Mouse (Mus musculus): ENCODE measurements around the gene Tbc1d21.

Tbc1d21 gene

GRCm38 (mm10) chr9:58336650-58337281 is 33.5 kb downstream of the Tbc1d21 start:
- no peak for DNase-seq

- DNase-seq = no peak
Measured at GRCm38 (mm10) chr9:58331276-58331675, 39.0 kb downstream of the Tbc1d21 start.

DNA sequence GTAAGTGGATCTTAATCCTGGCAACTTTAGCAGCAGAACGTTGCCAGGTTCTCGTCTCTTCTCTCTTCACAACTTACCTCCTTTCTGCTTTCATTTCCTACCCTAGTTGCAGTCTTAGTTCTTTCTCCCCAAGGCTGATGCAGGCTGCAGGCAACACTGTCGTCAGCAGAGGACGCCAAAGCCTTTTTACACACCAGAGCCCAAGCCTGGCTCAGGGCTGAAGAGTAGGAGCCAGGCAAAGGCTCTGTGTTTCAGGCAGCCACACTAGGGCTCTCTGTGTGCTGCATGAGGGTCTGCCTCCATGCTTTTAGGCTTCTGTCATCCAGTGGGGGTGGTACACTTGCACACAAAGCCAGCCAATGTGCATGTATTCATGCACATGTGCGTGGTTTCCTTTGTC is 40.0 kb downstream of the Tbc1d21 start:
- DNase-seq = peak; percentile 70

DNA sequence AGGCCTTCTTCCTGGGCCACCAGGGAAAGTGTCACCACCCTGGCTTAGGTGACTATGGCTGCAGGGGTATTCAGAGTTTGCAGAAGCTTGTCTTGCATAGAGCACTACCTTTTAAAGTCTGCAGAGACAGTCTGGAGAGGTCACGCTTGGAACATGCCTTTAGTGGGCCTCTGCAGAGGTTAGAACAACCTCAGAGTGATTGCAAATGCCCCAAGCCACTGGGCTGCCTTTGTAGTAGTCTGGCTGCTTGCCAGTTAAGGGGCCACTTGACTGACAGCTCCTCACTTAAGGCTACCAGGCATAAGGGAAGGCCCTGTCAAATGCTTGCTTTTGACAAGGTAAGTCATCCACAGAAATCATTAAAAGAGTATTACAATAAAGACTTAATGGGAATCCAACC is 42.9 kb downstream of the Tbc1d21 start:
- DNase-seq = no peak

- no peak for DNase-seq
Measured at GRCm38 (mm10) chr9:58326477-58327180, 43.6 kb downstream of the Tbc1d21 start.

DNA sequence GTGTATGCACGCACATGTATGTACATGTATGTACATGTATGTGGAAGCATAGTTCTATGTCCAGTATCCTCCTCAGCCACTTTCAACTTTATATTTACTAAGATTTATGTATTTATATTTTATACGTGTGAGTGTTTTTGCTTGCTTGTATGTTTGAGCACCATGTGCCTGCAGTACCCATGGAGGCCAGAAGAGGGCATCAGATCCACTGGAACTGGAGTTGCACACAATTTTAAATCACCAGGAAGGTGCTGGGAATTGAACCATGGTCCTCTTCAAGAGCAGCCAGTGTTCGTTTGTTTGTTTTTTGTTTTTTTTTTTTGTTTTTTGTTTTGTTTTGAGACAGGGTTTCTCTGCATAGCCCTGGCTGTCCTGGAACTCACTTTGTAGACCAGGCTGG is 48.6 kb downstream of the Tbc1d21 start:
- DNase-seq = no peak

DNA sequence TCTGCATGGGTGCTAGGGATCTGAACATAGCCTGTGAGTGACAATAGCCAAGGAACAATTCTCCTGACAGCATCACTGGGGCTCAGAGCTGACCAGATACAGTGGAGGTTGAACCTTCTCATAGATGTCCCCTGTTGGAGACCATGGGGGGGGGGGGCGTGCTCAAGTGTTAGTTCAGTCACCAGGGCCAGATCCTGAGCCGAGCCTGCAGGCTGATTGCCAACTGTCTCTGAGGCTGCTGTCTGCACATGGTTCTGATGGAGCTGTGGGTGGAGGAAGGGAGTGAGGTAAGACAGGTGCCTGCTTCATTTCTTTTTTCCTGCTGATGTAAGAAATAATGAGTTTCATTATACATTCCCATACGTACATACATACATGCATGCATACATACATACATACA is 51.9 kb downstream of the Tbc1d21 start:
- DNase-seq = no peak

- no peak for DNase-seq
Measured at GRCm38 (mm10) chr9:58317381-58317780, 52.9 kb downstream of the Tbc1d21 start.

DNA sequence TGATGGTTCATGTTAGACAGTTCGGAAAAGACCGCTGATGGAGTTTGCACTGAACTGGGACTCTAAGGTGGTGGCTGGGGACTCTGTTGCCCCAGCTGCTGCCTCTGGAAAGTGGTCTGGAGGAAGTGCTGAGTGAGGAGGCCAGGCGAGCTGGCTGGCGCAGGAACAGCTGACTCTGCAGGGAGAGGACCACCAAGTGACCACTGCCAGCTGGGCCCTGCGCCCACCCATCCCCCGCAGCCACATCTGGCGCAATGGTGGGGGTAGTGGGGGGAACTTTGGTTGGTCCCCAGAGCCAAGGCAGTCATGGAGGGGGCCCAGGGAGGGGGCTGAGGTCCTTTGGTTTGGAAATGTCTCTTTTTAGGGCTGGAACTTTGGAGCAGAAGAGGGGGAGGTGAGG is 53.5 kb downstream of the Tbc1d21 start:
- DNase-seq = no peak

GRCm38 (mm10) chr9:58315850-58316249 is 54.4 kb downstream of the Tbc1d21 start:
- no peak for DNase-seq

DNA sequence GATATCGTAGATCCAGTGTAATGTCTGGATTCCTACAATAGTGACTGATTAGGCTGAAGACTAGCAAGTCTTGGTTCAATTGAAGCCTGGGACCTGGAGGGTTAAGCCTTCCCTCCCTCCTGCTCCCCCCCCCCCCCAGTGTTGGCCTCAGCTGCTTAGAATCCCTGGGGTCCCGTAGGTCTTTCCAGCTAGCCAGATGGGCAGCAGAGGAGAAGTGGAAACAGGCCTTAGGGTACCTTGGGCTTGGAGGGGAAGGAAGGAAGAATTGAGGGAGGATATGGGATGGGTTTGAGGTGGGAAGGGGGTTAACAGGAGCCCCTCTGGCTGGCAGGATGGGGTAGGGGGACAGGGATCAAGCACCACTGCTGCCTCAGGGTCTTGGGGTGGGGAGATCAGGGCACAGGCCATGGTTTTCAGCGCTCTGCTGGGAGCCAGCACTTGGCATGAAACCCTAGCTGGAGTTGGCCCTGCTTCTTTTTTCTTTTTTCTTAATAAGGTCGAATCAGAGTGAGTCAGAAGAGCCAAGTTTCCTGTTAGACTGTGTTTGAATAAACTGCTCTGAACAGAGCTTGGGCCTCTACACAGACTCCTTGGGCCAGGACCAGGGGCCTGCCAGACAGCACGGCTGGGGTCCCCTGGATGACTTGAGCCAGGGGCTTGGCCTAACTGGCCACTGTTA is 55.4 kb downstream of the Tbc1d21 start:
- no peak for DNase-seq

DNA sequence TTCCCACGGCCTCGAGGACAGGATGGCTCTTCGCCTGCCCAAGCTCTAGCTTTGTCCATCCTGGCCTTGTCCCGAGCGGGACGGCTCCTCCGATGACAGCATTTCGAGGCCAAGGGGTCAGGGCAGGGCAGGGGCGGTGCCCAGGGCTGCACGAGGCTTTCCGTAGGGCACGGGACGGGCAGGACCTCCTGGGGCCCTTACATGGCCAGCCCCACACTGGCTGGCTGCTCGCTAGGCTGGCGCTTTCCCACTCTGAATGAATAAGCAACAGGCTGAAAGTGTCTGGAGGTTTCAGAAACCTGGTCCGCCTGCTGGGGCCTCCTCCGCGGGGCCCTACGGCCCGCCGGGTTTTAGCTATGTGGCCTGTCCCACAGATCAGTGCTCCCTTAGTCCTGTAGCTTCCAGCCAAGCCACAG is 57.3 kb downstream of the Tbc1d21 start, which contains the start of gene Loxl1:
Gene Loxl1 (minus strand): TSS at position 243 of the 416 bp plus-strand sequence.
- DNase-seq = peak; percentile 26

- no peak for DNase-seq
Measured at GRCm38 (mm10) chr9:58312196-58312943, 57.9 kb downstream of the Tbc1d21 start.

- no peak for DNase-seq
Measured at GRCm38 (mm10) chr9:58311191-58311910, 58.9 kb downstream of the Tbc1d21 start.

DNA sequence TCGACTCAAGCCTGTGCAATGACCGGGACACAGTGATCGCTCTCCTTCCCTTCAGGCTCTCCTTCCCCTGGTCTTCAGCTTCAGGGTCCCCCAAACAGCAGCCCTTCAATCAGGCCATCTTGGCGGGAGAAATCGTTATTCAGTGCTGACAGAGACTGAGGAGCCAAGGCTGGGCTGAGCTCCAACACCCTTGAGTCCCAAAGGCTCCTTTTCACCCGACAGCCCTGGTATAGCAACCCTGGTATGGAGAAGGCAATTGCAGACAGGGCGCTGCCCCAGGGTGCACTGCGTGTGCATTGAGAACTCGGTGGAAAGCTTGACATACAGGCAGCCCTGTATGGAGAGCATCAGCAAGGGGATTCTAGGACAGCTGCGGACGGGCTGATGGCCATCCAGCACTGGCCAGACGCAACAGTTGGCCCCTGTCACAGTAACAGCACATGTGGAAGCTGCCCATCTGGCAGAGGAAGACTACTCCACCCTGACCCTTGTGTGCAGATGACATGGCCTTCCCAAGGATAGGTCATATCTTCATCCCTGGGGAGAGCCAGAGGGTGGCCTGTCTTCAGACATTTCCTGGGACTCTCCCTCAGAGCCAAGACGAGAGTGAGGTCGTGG is 60.1 kb downstream of the Tbc1d21 start:
- DNase-seq = no peak

Measured in right cerebral cortex, adult 18-20 months (tissue).